17 mouse cellular contexts compared by ENCODE assay signal in genomic region chr14:78274146-78274545, GRCm38 (mm10). TPM values are rescaled to one million over a fixed set of nuclear protein-coding genes. Genes with fewer than 3 reads are reported as not detected.
DNase-seq lines count a peak whose midpoint lies in the region; ATAC-seq and TF ChIP-seq lines count a peak whose summit lies in the region.
"Had no signal": no experiment of that assay in that cellular context is flagged by ENCODE, and none has a peak within 500 bp of the region (broad histone marks: within the 10 kb centered on the region; RNA-seq: fewer than 3 reads in every experiment).

No protein-coding gene starts in this region.

- no peak overlapping the region for H3K4me3 ChIP-seq in olfactory bulb, adult 2 months (ENCODE audit: insufficient read depth, low read depth, low read length)
- no peak overlapping the region for H3K4me3 ChIP-seq in hindbrain, embryonic 11.5 days (ENCODE audit: low read depth, low read length)
- no peak overlapping the region for H3K4me3 ChIP-seq in hindbrain, embryonic 16.5 days (ENCODE audit: low read length)
- H3K4me3 ChIP-seq: forebrain, embryonic 12.5 days; limb, embryonic 15.5 days; neural tube, embryonic 15.5 days had no signal

- peak overlapping the region; percentile 24; the same call in 1 of the 2 replicates for H3K27ac ChIP-seq in olfactory bulb, adult 2 months (ENCODE audit: insufficient read depth, low read depth, low read length)
- H3K27ac ChIP-seq in hindbrain, embryonic 11.5 days (ENCODE audit: low read depth, low read length), result no peak overlapping the region
- H3K27ac ChIP-seq in hindbrain, embryonic 16.5 days (ENCODE audit: low read depth, low read length), result no peak overlapping the region
- H3K27ac ChIP-seq: forebrain, embryonic 12.5 days; limb, embryonic 15.5 days; neural tube, embryonic 15.5 days had no signal

- H3K9ac ChIP-seq in hindbrain, embryonic 11.5 days (ENCODE audit: low read depth, low read length), result no peak overlapping the region
- H3K9ac ChIP-seq in hindbrain, embryonic 16.5 days (ENCODE audit: low read depth, low read length), result no peak overlapping the region
- H3K9ac ChIP-seq: forebrain, embryonic 12.5 days; limb, embryonic 15.5 days; neural tube, embryonic 15.5 days had no signal

- WGBS in olfactory bulb, adult 2 months, result 41% methylated on average over 9 of the region's 9 CpGs
- 83% methylated on average over 9 of the region's 9 CpGs for WGBS in hindbrain, embryonic 11.5 days
- WGBS in hindbrain, embryonic 16.5 days, result 82% methylated on average over 9 of the region's 9 CpGs

- H3K4me2 ChIP-seq in hindbrain, embryonic 11.5 days (replicated peaks; ENCODE audit: low read depth, low read length), result no peak overlapping the region
- H3K4me2 ChIP-seq in hindbrain, embryonic 16.5 days (ENCODE audit: low read length), result no peak overlapping the region
- H3K4me2 ChIP-seq: forebrain, embryonic 12.5 days; limb, embryonic 15.5 days; neural tube, embryonic 15.5 days had no signal

- H3K9me3 ChIP-seq in hindbrain, embryonic 11.5 days (ENCODE audit: control insufficient read depth, low read length), result no peaks in the 10 kb centered on the region
- no peaks in the 10 kb centered on the region for H3K9me3 ChIP-seq in hindbrain, embryonic 16.5 days (ENCODE audit: control insufficient read depth, low read length)
- H3K9me3 ChIP-seq: limb, embryonic 15.5 days; neural tube, embryonic 15.5 days had no signal

- ATAC-seq in hindbrain, embryonic 11.5 days (ENCODE audit: low FRiP score), result no peak
- no peak for ATAC-seq in hindbrain, embryonic 16.5 days
- ATAC-seq: midbrain, embryonic 16.5 days had no signal

- peak; percentile 8 for DNase-seq in testis, postnatal 10 days (ENCODE audit: low spot score)
- no peak for DNase-seq in testis, postnatal 14 days (ENCODE audit: low spot score)
- DNase-seq in layer of hippocampus, postnatal 36 days, result peak; percentile 51 to 55
- no peak for DNase-seq in hindbrain, embryonic 11.5 days (ENCODE audit: low spot score)
- DNase-seq in thymus, adult 18-20 months, result no peak
- DNase-seq in MN1 (ENCODE audit: low spot score), result no peak
- DNase-seq: cerebellum, adult 9-10 months; gastrocnemius, postnatal 25 days had no signal

- H3K27me3 ChIP-seq in hindbrain, embryonic 11.5 days (ENCODE audit: control insufficient read depth, insufficient read depth, low read length), result no peaks in the 10 kb centered on the region
- no peaks in the 10 kb centered on the region for H3K27me3 ChIP-seq in hindbrain, embryonic 16.5 days (replicated peaks; ENCODE audit: control insufficient read depth, insufficient read depth, low read length)
- H3K27me3 ChIP-seq: limb, embryonic 15.5 days; neural tube, embryonic 15.5 days had no signal

- peaks cover 21% of the 10 kb centered on the region for H3K4me1 ChIP-seq in olfactory bulb, adult 2 months (ENCODE audit: control insufficient read depth, insufficient read depth, low read length)
- no peaks in the 10 kb centered on the region for H3K4me1 ChIP-seq in hindbrain, embryonic 11.5 days (replicated peaks; ENCODE audit: control insufficient read depth, insufficient read depth, low read length)
- H3K4me1 ChIP-seq in hindbrain, embryonic 16.5 days (ENCODE audit: control insufficient read depth, insufficient read depth, low read depth, low read length), result no peaks in the 10 kb centered on the region
- H3K4me1 ChIP-seq: forebrain, embryonic 12.5 days; limb, embryonic 15.5 days had no signal

- H3K36me3 ChIP-seq in hindbrain, embryonic 11.5 days (ENCODE audit: control insufficient read depth, insufficient read depth, low read length), result no peaks in the 10 kb centered on the region
- H3K36me3 ChIP-seq in hindbrain, embryonic 16.5 days (ENCODE audit: control insufficient read depth, insufficient read depth, low read length), result no peaks in the 10 kb centered on the region
- H3K36me3 ChIP-seq: forebrain, embryonic 12.5 days; limb, embryonic 15.5 days; neural tube, embryonic 15.5 days had no signal

- TF ChIP-seq POLR2A in olfactory bulb, adult 2 months (IDR thresholded peaks at IDR 0.05; ENCODE audit: insufficient read depth, low read depth, low read length), result no peak

- TF ChIP-seq CTCF in olfactory bulb, adult 2 months (IDR thresholded peaks at IDR 0.05; ENCODE audit: insufficient read depth, low read depth, low read length), result no peak

RNA-seq across cellular contexts. Expression of gene Tnfsf11, which starts 33.7 kb away (rescaled TPM):
- total RNA-seq in layer of hippocampus, postnatal 36 days (2021), result not detected
- not detected in 2 replicates for polyA plus RNA-seq in olfactory bulb, adult 2 months (2012; ENCODE audit: insufficient read depth, insufficient read length, low replicate concordance, missing spikeins)
- polyA plus RNA-seq in hindbrain, embryonic 11.5 days (2014; fragmentation: Nextera tagmentation; extraction: Ambion mirVana), result 0.08 TPM in 1 of 2 replicates, not detected in the other
- polyA plus RNA-seq in hindbrain, embryonic 16.5 days (2015; fragmentation: Nextera tagmentation; extraction: Ambion mirVana), result 0.09 TPM in 1 of 2 replicates, not detected in the other
- total RNA-seq: adrenal gland, postnatal 4 days; gastrocnemius, postnatal 25 days; heart, adult 8-10 months; megakaryocyte-erythroid progenitor cell, adult 5-6 weeks had no signal
- polyA plus RNA-seq: midbrain, embryonic 16.5 days had no signal

Comparison
In these comparisons a context has a peak if more than half of its experiments do, and no peak if none do; other contexts are left out.
1. DNase-seq: peak in testis, postnatal 10 days (single experiment) and layer of hippocampus, postnatal 36 days (2 of 2); none in testis, postnatal 14 days (single experiment), hindbrain, embryonic 11.5 days (single experiment), thymus, adult 18-20 months (0 of 2) and MN1 (single experiment).